Mouse (Mus musculus): ENCODE measurements around the gene Rhot2. TPM values are rescaled to one million over a fixed set of nuclear protein-coding genes. Genes with fewer than 3 reads are reported as not detected.
A peak's percentile ranks its signal among the peaks of the same experiment; 100 is the strongest.

Gene Rhot2
- polyA plus RNA-seq, 1 experiment from 2014 or later = 26.4 TPM

GRCm38 (mm10) chr17:25880196-25880910 is 35.7 kb upstream of the Rhot2 start, which contains the start of gene Wfikkn1:
TSS of gene Wfikkn1 (minus strand) at chr17:25880858.
- WGBS = 30% methylated on average over 5 of the region's 5 CpGs
- no peaks in the 10 kb centered on the region for H3K9me3 ChIP-seq
- H3K9ac ChIP-seq = peak within 1 kb of the TSS; percentile 41
- no peaks in the 10 kb centered on the region for H3K27me3 ChIP-seq
- peaks cover 30% of the 10 kb centered on the region for H3K4me1 ChIP-seq
- H3K4me3 ChIP-seq = no peak within 1 kb of the TSS
- peak within 1 kb of the TSS; percentile 11; the same call in 1 of the 2 replicates for H3K27ac ChIP-seq
- H3K36me3 ChIP-seq = peaks cover 71% of the 10 kb centered on the region
- ATAC-seq (ENCODE audit: insufficient number of reproducible peaks, insufficient read depth, low FRiP score, low TSS enrichment, low read depth) = no peak
- no peak within 1 kb of the TSS for H3K4me2 ChIP-seq

GRCm38 (mm10) chr17:25879750-25880149 is 35.1 kb upstream of the Rhot2 start:
- no peaks in the 10 kb centered on the region for H3K27me3 ChIP-seq
- WGBS = 69% methylated on average over 8 of the region's 8 CpGs
- H3K9me3 ChIP-seq = no peaks in the 10 kb centered on the region
- no peak overlapping the region for H3K4me3 ChIP-seq
- ATAC-seq (ENCODE audit: insufficient number of reproducible peaks, insufficient read depth, low FRiP score, low TSS enrichment, low read depth) = no peak
- peaks cover 30% of the 10 kb centered on the region for H3K4me1 ChIP-seq
- 0 out of 2 replicates have a peak overlapping the region, but pooled peaks have one; percentile 16 for H3K9ac ChIP-seq
- H3K27ac ChIP-seq = no peak overlapping the region
- H3K4me2 ChIP-seq = no peak overlapping the region
- peaks cover 65% of the 10 kb centered on the region for H3K36me3 ChIP-seq

- Histone ChIP-seq H3K36me3 (peaks cover 60% of the 10 kb centered on the region), H3K9ac (no peak overlapping the region), H3K27me3 (no peaks in the 10 kb centered on the region), H3K9me3 (no peaks in the 10 kb centered on the region), H3K4me1 (peaks cover 30% of the 10 kb centered on the region), H3K4me3 (no peak overlapping the region), H3K4me2 (no peak overlapping the region), H3K27ac (no peak overlapping the region)
- ATAC-seq (ENCODE audit: insufficient number of reproducible peaks, insufficient read depth, low FRiP score, low TSS enrichment, low read depth) = no peak
- WGBS = 45% methylated on average over 4 of the region's 4 CpGs
Measured at GRCm38 (mm10) chr17:25879261-25879660, 34.6 kb upstream of the Rhot2 start.

- Histone ChIP-seq H3K4me3 (no peak overlapping the region), H3K27ac (no peak overlapping the region), H3K36me3 (peaks cover 55% of the 10 kb centered on the region), H3K4me2 (no peak overlapping the region), H3K27me3 (no peaks in the 10 kb centered on the region), H3K4me1 (peaks cover 36% of the 10 kb centered on the region), H3K9ac (no peak overlapping the region), H3K9me3 (no peaks in the 10 kb centered on the region)
- WGBS = 89% methylated on average over 19 of the region's 19 CpGs
- ATAC-seq (ENCODE audit: insufficient number of reproducible peaks, insufficient read depth, low FRiP score, low TSS enrichment, low read depth) = no peak
Measured at GRCm38 (mm10) chr17:25878611-25879180, 34.0 kb upstream of the Rhot2 start.

GRCm38 (mm10) chr17:25877741-25878610 is 33.3 kb upstream of the Rhot2 start:
- Histone ChIP-seq H3K9me3 (no peaks in the 10 kb centered on the region), H3K4me3 (no peak overlapping the region), H3K27ac (no peak overlapping the region), H3K4me2 (no peak overlapping the region), H3K27me3 (no peaks in the 10 kb centered on the region), H3K4me1 (peaks cover 36% of the 10 kb centered on the region), H3K9ac (no peak overlapping the region), H3K36me3 (peaks cover 47% of the 10 kb centered on the region)
- 91% methylated on average over 32 of the region's 32 CpGs for WGBS
- ATAC-seq (ENCODE audit: insufficient number of reproducible peaks, insufficient read depth, low FRiP score, low TSS enrichment, low read depth) = no peak

- H3K36me3 ChIP-seq = peaks cover 38% of the 10 kb centered on the region
- 95% methylated on average over 3 of the region's 3 CpGs for WGBS
- no peaks in the 10 kb centered on the region for H3K27me3 ChIP-seq
- peaks cover 36% of the 10 kb centered on the region for H3K4me1 ChIP-seq
- ATAC-seq (ENCODE audit: insufficient number of reproducible peaks, insufficient read depth, low FRiP score, low TSS enrichment, low read depth) = no peak
- H3K9ac ChIP-seq = no peak overlapping the region
- no peak overlapping the region for H3K27ac ChIP-seq
- H3K4me2 ChIP-seq = no peak overlapping the region
- H3K9me3 ChIP-seq = no peaks in the 10 kb centered on the region
- H3K4me3 ChIP-seq = no peak overlapping the region
Measured at GRCm38 (mm10) chr17:25877025-25877424, 32.4 kb upstream of the Rhot2 start.

- Histone ChIP-seq H3K4me1 (peaks cover 33% of the 10 kb centered on the region), H3K27ac (no peak overlapping the region)
- WGBS = 54% methylated on average over 10 of the region's 10 CpGs
Measured at GRCm38 (mm10) chr17:25876347-25876915, 31.8 kb upstream of the Rhot2 start.

GRCm38 (mm10) chr17:25875171-25876136 is 30.8 kb upstream of the Rhot2 start:
- Histone ChIP-seq H3K9ac (peak overlapping the region; percentile 84), H3K4me1 (peaks cover 25% of the 10 kb centered on the region), H3K27ac (peak overlapping the region; percentile 93), H3K36me3 (peaks cover 26% of the 10 kb centered on the region), H3K4me3 (peak overlapping the region; percentile 80), H3K9me3 (no peaks in the 10 kb centered on the region), H3K4me2 (peak overlapping the region; percentile 94), H3K27me3 (no peaks in the 10 kb centered on the region)
- peak; percentile 88 for ATAC-seq (ENCODE audit: insufficient number of reproducible peaks, insufficient read depth, low FRiP score, low TSS enrichment, low read depth)
- 1% methylated on average over 59 of the region's 59 CpGs for WGBS

More at GRCm38 (mm10) chr17:25876347-25876915, 31.8 kb upstream of the Rhot2 start:
- Histone ChIP-seq H3K4me2 (peak overlapping the region; percentile 94), H3K27me3 (no peaks in the 10 kb centered on the region), H3K4me3 (peak overlapping the region; percentile 80), H3K9me3 (no peaks in the 10 kb centered on the region), H3K9ac (peak overlapping the region; percentile 84), H3K36me3 (peaks cover 32% of the 10 kb centered on the region)
- ATAC-seq (ENCODE audit: insufficient number of reproducible peaks, insufficient read depth, low FRiP score, low TSS enrichment, low read depth) = no peak

- Histone ChIP-seq H3K9me3 (no peaks in the 10 kb centered on the region), H3K9ac (peak within 1 kb of the TSS; percentile 84), H3K4me1 (peaks cover 21% of the 10 kb centered on the region), H3K4me3 (peak within 1 kb of the TSS; percentile 80), H3K27ac (peak within 1 kb of the TSS; percentile 93), H3K27me3 (no peaks in the 10 kb centered on the region), H3K36me3 (peaks cover 23% of the 10 kb centered on the region), H3K4me2 (peak within 1 kb of the TSS; percentile 94)
- whole genome bisulfite sequencing = under 1% methylated on average over 25 of the region's 25 CpGs
- ATAC-seq (ENCODE audit: insufficient number of reproducible peaks, insufficient read depth, low FRiP score, low TSS enrichment, low read depth) = peak; percentile 74
Measured at GRCm38 (mm10) chr17:25874721-25875170, 30.1 kb upstream of the Rhot2 start, which contains the start of gene Mettl26. TSS of gene Mettl26 (plus strand) at chr17:25875074.

- Histone ChIP-seq H3K4me1 (peaks cover 21% of the 10 kb centered on the region), H3K9ac (peak overlapping the region; percentile 84), H3K27me3 (no peaks in the 10 kb centered on the region), H3K9me3 (no peaks in the 10 kb centered on the region), H3K27ac (peak overlapping the region; percentile 93), H3K4me2 (peak overlapping the region; percentile 94), H3K4me3 (peak overlapping the region; percentile 80), H3K36me3 (peaks cover 18% of the 10 kb centered on the region)
- ATAC-seq (ENCODE audit: insufficient number of reproducible peaks, insufficient read depth, low FRiP score, low TSS enrichment, low read depth) = no peak
- WGBS = 5% methylated on average over 14 of the region's 14 CpGs
Measured at GRCm38 (mm10) chr17:25874148-25874720, 29.6 kb upstream of the Rhot2 start.
